Mouse (Mus musculus) lung, postnatal 0 days (tissue): ENCODE measurements around the gene Olfm2.

Experiments used
- CTCF ChIP-seq: IDR thresholded peaks from 2 replicates; pipeline ENCODE4 v1.5.1; 2016; ENCODE audit warnings: antibody characterized with exemption, mild to moderate bottlenecking
- EP300 ChIP-seq: IDR thresholded peaks from 2 replicates; pipeline ENCODE4 v1.6.1; 2016; ENCODE audit warnings: antibody characterized with exemption, mild to moderate bottlenecking, control low read depth

DNA sequence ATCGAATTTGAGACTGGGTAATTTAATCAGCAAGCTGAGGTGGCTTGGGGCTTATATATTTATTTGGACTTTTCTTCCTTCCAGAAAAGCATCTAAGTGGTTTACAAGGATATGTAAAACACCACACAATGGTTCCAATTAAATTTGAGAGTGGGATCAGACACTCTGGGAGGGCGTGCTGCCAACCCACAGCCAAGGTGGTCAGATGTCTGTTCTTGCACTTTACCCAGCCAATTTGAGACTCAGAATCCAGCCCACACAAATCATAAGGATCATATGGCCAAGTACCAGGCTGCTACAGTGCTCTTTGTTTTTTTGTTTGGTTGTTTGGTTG lies 63.8 kb downstream of the Olfm2 start:
- no peak for TF ChIP-seq CTCF
- no peak for TF ChIP-seq EP300
